Mouse (Mus musculus) CH12.LX (cell line): ENCODE results near the gene Mms19. TPM values are rescaled to one million over a fixed set of nuclear protein-coding genes. Genes with fewer than 3 reads are reported as not detected.

Experiments used
- DNase-seq: peaks from one replicate; pipeline ENCODE4 v3.0.0-alpha.2; 2013; ENCODE audit errors: extremely low read depth
- H3K27ac ChIP-seq: 2 replicates; pipeline ENCODE4 v1.5.1; 2012; ENCODE audit warnings: low read depth, mild to moderate bottlenecking, control low read depth, moderate library complexity; ENCODE audit not compliant: insufficient read depth
- H3K27me3 ChIP-seq: replicated peaks from 2 replicates; pipeline ENCODE3; 2012; ENCODE audit warnings: inconsistent platforms
- H3K36me3 ChIP-seq, 2 experiments: replicated peaks in 1 of 2; 2 replicates each; pipeline versions ENCODE3 to v1.6.1; 2012; ENCODE audit warnings: inconsistent platforms in 1 of 2, low read length in 1 of 2, mild to moderate bottlenecking in 1 of 2, mixed read lengths in 1 of 2, moderate library complexity in 1 of 2; ENCODE audit not compliant: control insufficient read depth in 1 of 2, insufficient read depth in 1 of 2
- H3K4me1 ChIP-seq, 2 experiments: 2 replicates each; pipeline ENCODE4 v1.6.1; 2012; ENCODE audit warnings: inconsistent platforms in 1 of 2, moderate library complexity in 1 of 2; ENCODE audit not compliant: insufficient read depth in 2 of 2, control insufficient read depth in 1 of 2
- H3K4me2 ChIP-seq: 2 replicates; pipeline ENCODE4 v1.6.1; 2012; ENCODE audit warnings: low read depth, mild to moderate bottlenecking, control low read depth; ENCODE audit not compliant: poor library complexity, insufficient read depth, severe bottlenecking
- H3K4me3 ChIP-seq, 3 experiments: fragments of 150-350 bp in 1 of 3; sonication (generic) in 1 of 3; replicated peaks in 1 of 3; 2 replicates each; pipeline versions ENCODE3 to v1.5.1; 2011 to 2012; ENCODE audit warnings: low read depth in 2 of 3, low read length in 2 of 3, mild to moderate bottlenecking in 2 of 3, moderate library complexity in 2 of 3, control low read depth in 1 of 3, improper control_type of control experiment in 1 of 3, inconsistent platforms in 1 of 3, mixed read lengths in 1 of 3; ENCODE audit not compliant: poor library complexity in 1 of 3
- H3K79me2 ChIP-seq: replicated peaks from 2 replicates; pipeline ENCODE4 v1.6.1; 2012; ENCODE audit warnings: mild to moderate bottlenecking, moderate library complexity; ENCODE audit not compliant: control insufficient read depth, poor library complexity, insufficient read depth, severe bottlenecking; ENCODE audit errors: extremely low read depth
- H3K9ac ChIP-seq: 2 replicates; pipeline ENCODE4 v1.6.1; 2012; ENCODE audit warnings: low read depth, mild to moderate bottlenecking, control low read depth, moderate library complexity; ENCODE audit not compliant: insufficient read depth
- H3K9me3 ChIP-seq: replicated peaks from 2 replicates; pipeline ENCODE3; 2012; ENCODE audit warnings: low read length, inconsistent platforms, mixed read lengths
- BHLHE40 ChIP-seq: IDR thresholded peaks from 2 replicates; pipeline ENCODE4 v1.6.1; 2011; ENCODE audit warnings: mild to moderate bottlenecking, low read depth, low read length, improper control_type of control experiment
- CHD1 ChIP-seq: IDR thresholded peaks from 2 replicates; pipeline ENCODE4 v1.6.1; 2012; ENCODE audit warnings: low read depth, low read length, improper control_type of control experiment, inconsistent platforms
- EP300 ChIP-seq: IDR thresholded peaks from 2 replicates; pipeline ENCODE4 v1.6.1; 2011; ENCODE audit warnings: low read length, improper control_type of control experiment
- ETS1 ChIP-seq: conservative IDR thresholded peaks from 2 replicates; pipeline ENCODE4 v1.6.1; 2012; ENCODE audit warnings: low read depth, mild to moderate bottlenecking, inconsistent platforms, low read length, improper control_type of control experiment, moderate library complexity
- HCFC1 ChIP-seq: IDR thresholded peaks from 2 replicates; pipeline ENCODE4 v1.6.1; 2012; ENCODE audit warnings: low read depth, mild to moderate bottlenecking, inconsistent platforms, low read length, improper control_type of control experiment
- IRF4 ChIP-seq: IDR thresholded peaks from 2 replicates; pipeline ENCODE4 v1.6.1; 2014; ENCODE audit warnings: low read depth, mild to moderate bottlenecking, inconsistent platforms, low read length, improper control_type of control experiment
- JUN ChIP-seq: IDR thresholded peaks from 2 replicates; pipeline ENCODE4 v1.6.1; 2011; ENCODE audit warnings: low read depth, mild to moderate bottlenecking, low read length, improper control_type of control experiment, moderate library complexity; ENCODE audit not compliant: insufficient read depth
- MAX ChIP-seq: IDR thresholded peaks from 2 replicates; pipeline ENCODE4 v1.6.1; 2011; ENCODE audit warnings: low read length, improper control_type of control experiment
- MEF2A ChIP-seq: IDR thresholded peaks from 2 replicates; pipeline ENCODE4 v1.6.1; 2014; ENCODE audit warnings: low read depth, mild to moderate bottlenecking, inconsistent platforms, low read length, improper control_type of control experiment, borderline replicate concordance
- MXI1 ChIP-seq: IDR thresholded peaks from 2 replicates; pipeline ENCODE4 v1.6.1; 2011; ENCODE audit warnings: mild to moderate bottlenecking, low read depth, low read length, improper control_type of control experiment
- NRF1 ChIP-seq: IDR thresholded peaks from 2 replicates; pipeline ENCODE4 v1.6.1; 2014; ENCODE audit warnings: low read depth, mild to moderate bottlenecking, inconsistent platforms, low read length, improper control_type of control experiment, moderate library complexity
- PAX5 ChIP-seq: IDR thresholded peaks from 2 replicates; pipeline ENCODE4 v1.6.1; 2012; ENCODE audit warnings: low read length, inconsistent platforms, mixed read lengths
- POLR2AphosphoS2 ChIP-seq: IDR thresholded peaks from 2 replicates; pipeline ENCODE4 v1.6.1; 2011; ENCODE audit warnings: low read depth, low read length, improper control_type of control experiment
- RCOR1 ChIP-seq: conservative IDR thresholded peaks from 2 replicates; pipeline ENCODE4 v1.6.1; 2012; ENCODE audit warnings: low read depth, mild to moderate bottlenecking, inconsistent platforms, low read length, improper control_type of control experiment
- SIN3A ChIP-seq: IDR thresholded peaks from 2 replicates; pipeline ENCODE4 v1.6.1; 2012; ENCODE audit warnings: low read length, improper control_type of control experiment, inconsistent platforms
- SMC3 ChIP-seq: IDR thresholded peaks from 2 replicates; pipeline ENCODE4 v1.6.1; 2011; ENCODE audit warnings: low read depth, low read length, improper control_type of control experiment
- USF1 ChIP-seq: IDR thresholded peaks from 2 replicates; pipeline ENCODE4 v1.6.1; 2014; ENCODE audit warnings: low read depth, mild to moderate bottlenecking, inconsistent platforms, low read length, improper control_type of control experiment
- ZKSCAN1 ChIP-seq: IDR thresholded peaks from 2 replicates; pipeline ENCODE4 v1.6.1; 2012; ENCODE audit warnings: low read depth, inconsistent platforms, low read length, improper control_type of control experiment, borderline replicate concordance
- ZNF384 ChIP-seq: IDR thresholded peaks from 2 replicates; pipeline ENCODE4 v1.6.1; 2012; ENCODE audit warnings: low read depth, low read length, improper control_type of control experiment, inconsistent platforms
- dilution Hi-C: fragments of 300-500 bp; cut with MboI; formaldehyde crosslinking; loops from 2 replicates; pipeline ENCODE4 v1.14.3; 2020; ENCODE audit warnings: low sequenced_read_pairs; ENCODE audit not compliant: extremely low pct_unique_long_range_greater_than_20kb, extremely low pct_ligation_motif_present
- in situ Hi-C: fragments of 300-500 bp; cut with MboI; formaldehyde crosslinking; loops from 3 replicates; pipeline ENCODE4 v1.14.3; 2019; ENCODE audit warnings: low sequenced_read_pairs, low pct_ligation_motif_present, low pct_unique_long_range_greater_than_20kb, mixed read lengths
- polyA plus RNA-seq: library from polyadenylated mRNA; unstranded; fragments of >175 nt; gene quantifications from 2 replicates; pipeline ENCODE4 v1.2.1, GENCODE M21; 2012; ENCODE audit warnings: low read depth; ENCODE audit not compliant: insufficient read length
- total RNA-seq, 2 experiments: library from RNA; depleted of rRNA; stranded (reverse); fragments of 300-350 nt in 1 of 2; fragments of >200 nt in 1 of 2; gene quantifications; 2 replicates each; pipeline ENCODE4 v1.2.3; 2012 to 2014

Gene Mms19
- total and polyA plus RNA-seq, 3 experiments = 32.1 to 46.3 (median 43.3) TPM

- TF ChIP-seq ZNF384 (no peak), PAX5 (no peak), BHLHE40 (no peak), NRF1 (no peak), SMC3 (no peak), RCOR1 (no peak), JUN (no peak), MXI1 (no peak), ETS1 (peak; percentile 71), POLR2AphosphoS2 (no peak), MAX (no peak), SIN3A (no peak), CHD1 (no peak)
Observed at GRCm38 (mm10) chr19:42017399-42018247, 36.7 kb upstream of the Mms19 start (continued).

DNA sequence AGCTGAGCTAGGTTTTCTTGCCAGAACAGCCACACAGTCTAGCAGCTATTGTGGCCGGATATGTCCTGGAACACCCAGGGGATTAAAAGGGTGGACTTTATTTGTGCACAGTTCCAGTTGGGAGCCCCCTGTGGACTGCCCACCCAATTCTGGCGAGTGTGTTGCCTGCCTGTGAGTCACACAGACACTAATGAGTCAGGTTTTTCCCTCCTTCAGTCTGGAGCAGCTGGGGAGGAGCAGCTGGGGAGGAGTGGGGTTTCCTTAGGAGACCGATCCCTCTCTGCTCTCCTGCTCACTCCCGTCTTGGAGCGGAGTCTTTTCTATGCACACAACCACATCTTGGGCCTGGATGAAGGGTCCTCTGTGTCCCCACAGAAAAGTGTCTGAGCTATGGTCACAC lies 35.9 kb upstream of the Mms19 start:
- no peak for DNase-seq
- dilution Hi-C loops = no loop called here
- Histone ChIP-seq H3K4me2 (no peak overlapping the region), H3K27me3 (no peaks in the 10 kb centered on the region), H3K4me3 (no peak overlapping the region), H3K27ac (no peak overlapping the region), H3K9me3 (no peaks in the 10 kb centered on the region), H3K4me1 (peaks cover 19 to 48% of the 10 kb centered on the region in 2 experiments; a peak in 3 of 4 replicates)
- TF ChIP-seq USF1 (no peak), EP300 (no peak), HCFC1 (no peak), RCOR1 (no peak), ZNF384 (no peak), MEF2A (no peak), IRF4 (no peak), NRF1 (no peak), ETS1 (no peak), JUN (no peak), SMC3 (no peak), ZKSCAN1 (no peak)
- TF ChIP-seq, all 38 proteins: peak for 0
- no peaks in the 10 kb centered on the region for H3K36me3 ChIP-seq
- no peak overlapping the region for H3K9ac ChIP-seq
- in situ Hi-C loops = no loop called here
- no peaks in the 10 kb centered on the region for H3K79me2 ChIP-seq
